Comparison of ENCODE assay signal across 17 mouse cellular contexts in genomic region chr12:30030571-30030970, GRCm38 (mm10).
"Had no signal": no experiment of that assay in that cellular context is flagged by ENCODE, and none has a peak within 500 bp of the region (broad histone marks: within the 10 kb centered on the region; RNA-seq: fewer than 3 reads in every experiment).

No protein-coding gene starts in this region.

- H3K27me3 ChIP-seq: liver, embryonic 13.5 days; liver, embryonic 15.5 days; megakaryocyte, embryonic 14.5 days; midbrain, embryonic 13.5 days; midbrain, embryonic 15.5 days; neural tube, embryonic 12.5 days; stomach, embryonic 15.5 days had no signal

- H3K9ac ChIP-seq: liver, embryonic 13.5 days; liver, embryonic 15.5 days; liver, postnatal 0 days; lung, embryonic 14.5 days; midbrain, embryonic 13.5 days; midbrain, embryonic 15.5 days; neural tube, embryonic 12.5 days; stomach, embryonic 15.5 days had no signal

- H3K27ac ChIP-seq: liver, embryonic 13.5 days; liver, embryonic 15.5 days; macrophage; midbrain, embryonic 13.5 days; midbrain, embryonic 15.5 days; neural tube, embryonic 12.5 days; stomach, embryonic 15.5 days; stomach, postnatal 0 days had no signal

- H3K9me3 ChIP-seq: liver, embryonic 13.5 days; liver, embryonic 15.5 days; megakaryocyte, embryonic 14.5 days; midbrain, embryonic 13.5 days; midbrain, embryonic 15.5 days; neural tube, embryonic 12.5 days; stomach, embryonic 15.5 days had no signal

- H3K36me3 ChIP-seq: liver, embryonic 13.5 days; liver, embryonic 15.5 days; midbrain, embryonic 13.5 days; midbrain, embryonic 15.5 days; neural tube, embryonic 12.5 days; stomach, embryonic 15.5 days had no signal

- H3K4me2 ChIP-seq: liver, embryonic 11.5 days; liver, embryonic 13.5 days; liver, embryonic 15.5 days; lung, embryonic 14.5 days; midbrain, embryonic 11.5 days; midbrain, embryonic 13.5 days; midbrain, embryonic 15.5 days; neural tube, embryonic 12.5 days; stomach, embryonic 15.5 days had no signal

- H3K4me3 ChIP-seq: liver, embryonic 13.5 days; liver, embryonic 15.5 days; megakaryocyte, embryonic 14.5 days; midbrain, embryonic 13.5 days; midbrain, embryonic 15.5 days; neural tube, embryonic 12.5 days; stomach, embryonic 15.5 days had no signal

- H3K4me1 ChIP-seq: liver, embryonic 13.5 days; liver, embryonic 15.5 days; megakaryocyte, embryonic 14.5 days; midbrain, embryonic 15.5 days; stomach, embryonic 15.5 days had no signal

- DNase-seq: liver, embryonic 13.5 days; liver, postnatal 0 days; lung, embryonic 14.5 days; right cerebral cortex, postnatal 14 days; thymus, adult 2 months; thymus, postnatal 25 days; thymus, postnatal 4 days had no signal

- ATAC-seq: liver, postnatal 0 days; midbrain, embryonic 13.5 days; midbrain, embryonic 15.5 days had no signal
